Mouse (Mus musculus) E14TG2a.4 (cell line): ENCODE data around the gene Il31.

Source experiments
- CTCF ChIP-seq: conservative IDR thresholded peaks from 2 replicates; pipeline ENCODE4 v1.5.1; 2014; ENCODE audit warnings: low read length
- NANOG ChIP-seq: IDR thresholded peaks from 2 replicates; pipeline ENCODE4 v1.6.1; 2014; ENCODE audit warnings: borderline replicate concordance, low read length, mixed read lengths
- POU5F1 ChIP-seq: IDR thresholded peaks from 2 replicates; pipeline ENCODE4 v1.6.1; 2014; ENCODE audit warnings: low read length, borderline replicate concordance

- no peak for TF ChIP-seq CTCF
- no peak for TF ChIP-seq NANOG
- no peak for TF ChIP-seq POU5F1
Measured at GRCm38 (mm10) chr5:123530056-123530455, 40.8 kb upstream of the Il31 start.
